Mouse (Mus musculus) kidney, postnatal 14 days (tissue): ENCODE results near the gene Ndc80.
"Not testable (repeated sequence)": the region's sequence is repeated elsewhere in the genome, so short reads cannot be mapped to it uniquely, and the experiment has no call there.

Experiments used
- DNase-seq: peaks from one replicate; pipeline ENCODE4 v3.0.0; 2022; ENCODE audit warnings: mixed read lengths

Ndc80 gene

DNA sequence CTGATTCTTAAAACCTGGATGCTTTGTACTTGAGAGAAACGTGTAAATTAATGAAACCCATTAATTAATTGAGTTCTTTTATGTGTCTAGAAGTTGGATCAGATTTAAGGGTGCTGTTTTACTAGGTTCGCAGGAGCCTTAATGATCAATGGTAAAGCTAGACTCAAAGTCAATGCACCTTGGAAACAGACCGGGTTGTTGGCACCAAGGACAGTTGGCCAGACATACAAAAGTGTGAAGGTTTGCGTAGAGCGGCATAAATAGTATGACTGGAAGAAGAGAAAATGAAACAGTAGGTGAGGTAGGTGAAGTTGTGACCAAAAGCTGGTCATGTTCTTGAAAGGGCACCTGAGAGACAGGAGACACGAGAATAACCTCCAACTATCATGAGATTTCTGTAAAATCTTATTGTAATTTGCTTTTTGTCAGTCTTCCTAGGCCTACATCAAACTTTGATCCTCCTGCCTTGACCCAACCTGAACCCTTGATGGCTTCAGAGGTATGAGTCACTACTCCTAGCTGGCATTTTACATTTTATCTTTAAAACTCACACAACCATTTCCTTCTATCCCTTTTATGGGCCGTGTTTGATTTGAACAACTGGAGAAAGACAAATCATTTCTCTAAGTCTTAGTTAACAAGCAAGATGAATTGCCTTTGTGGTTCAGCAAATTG lies 50.2 kb downstream of the Ndc80 start:
- no peak for DNase-seq

DNA sequence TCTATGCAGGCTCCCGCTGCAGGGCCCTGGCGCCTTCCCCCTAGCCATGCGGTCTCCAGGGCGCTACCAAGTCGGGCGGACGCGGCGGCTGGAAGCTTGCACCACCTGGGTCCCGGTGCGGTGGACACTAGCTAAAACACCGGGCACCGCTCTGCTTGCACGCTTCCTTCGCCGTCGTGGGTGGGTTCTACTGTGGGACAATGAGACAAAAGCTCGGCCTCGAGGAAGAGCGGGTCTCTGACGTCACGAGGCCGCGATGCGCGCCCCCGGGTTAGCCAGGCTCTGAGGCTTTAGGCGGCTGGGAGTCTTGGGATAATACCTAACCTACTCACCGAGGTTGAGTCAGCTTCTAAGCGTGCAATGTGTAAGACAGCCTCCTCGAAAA lies 51.0 kb downstream of the Ndc80 start:
- DNase-seq, result peak; percentile 80

DNA sequence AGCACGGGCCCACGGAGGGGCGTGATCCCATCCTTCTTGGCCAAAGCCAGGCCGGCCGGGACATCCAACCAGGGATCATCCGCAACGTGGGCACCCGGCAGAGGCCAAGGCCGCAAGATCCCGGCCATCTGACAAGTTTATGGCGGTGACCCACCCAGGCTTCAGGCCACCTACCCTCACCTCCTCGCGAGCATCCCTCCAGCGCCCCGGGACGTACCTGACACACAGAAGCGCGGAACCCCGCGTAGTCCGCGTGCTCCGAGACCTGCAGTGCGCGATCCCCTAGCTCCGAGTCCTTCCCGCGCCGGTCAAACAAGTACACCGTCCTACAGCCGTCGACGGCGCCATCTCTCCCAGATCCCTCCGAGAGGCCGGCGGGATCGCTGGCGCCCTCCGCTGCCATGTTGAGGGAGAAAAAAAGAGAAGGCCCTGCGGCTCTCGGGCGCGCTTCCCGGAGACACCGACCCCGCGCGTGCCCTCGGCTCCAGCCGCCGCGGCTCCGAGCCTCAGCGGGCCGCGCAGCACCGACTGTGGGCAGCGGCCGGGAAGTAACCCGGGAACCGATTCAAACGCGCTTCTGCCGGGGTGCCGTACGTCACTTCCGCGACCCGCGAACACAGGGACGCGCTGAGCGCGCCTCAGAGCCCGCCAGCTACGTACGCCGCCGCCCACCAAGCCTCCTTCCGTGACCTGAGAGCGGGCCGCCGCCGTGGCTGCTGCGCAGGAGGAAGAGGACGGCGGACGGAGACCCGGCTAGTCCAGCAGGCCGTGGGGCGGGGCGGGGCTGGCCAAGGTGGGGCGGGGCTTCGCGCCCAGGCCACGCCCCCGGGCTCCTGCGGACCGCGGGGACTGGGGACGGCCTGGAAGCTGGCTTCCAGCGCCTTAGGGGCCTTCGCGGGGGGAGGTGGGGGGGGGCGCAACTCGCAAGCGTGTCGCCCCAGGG lies 51.6 kb downstream of the Ndc80 start, which contains the start of gene Smchd1:
Smchd1 (minus strand) TSS at position 582 of the 943 bp plus-strand sequence.
- DNase-seq, result peak; percentile 97

DNA sequence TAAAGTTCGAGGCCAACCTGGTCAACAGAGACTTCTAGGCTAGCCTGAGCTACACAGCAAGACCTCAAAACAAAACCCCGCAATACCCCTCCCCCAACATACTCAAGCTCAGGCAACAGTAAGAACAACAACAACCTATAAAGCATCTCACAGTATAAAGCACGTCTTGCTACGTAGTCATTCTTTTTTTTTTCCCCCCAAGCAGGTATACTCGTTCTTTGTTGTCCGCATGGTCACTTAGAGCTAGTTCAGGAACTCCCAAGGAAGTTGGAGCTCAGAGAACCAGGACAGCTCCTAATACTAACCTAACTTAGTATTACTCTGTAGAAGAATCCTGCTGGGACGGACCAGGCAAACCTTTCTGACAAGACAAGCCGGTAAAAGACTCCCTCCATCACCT lies 52.5 kb downstream of the Ndc80 start:
- no peak for DNase-seq

DNA sequence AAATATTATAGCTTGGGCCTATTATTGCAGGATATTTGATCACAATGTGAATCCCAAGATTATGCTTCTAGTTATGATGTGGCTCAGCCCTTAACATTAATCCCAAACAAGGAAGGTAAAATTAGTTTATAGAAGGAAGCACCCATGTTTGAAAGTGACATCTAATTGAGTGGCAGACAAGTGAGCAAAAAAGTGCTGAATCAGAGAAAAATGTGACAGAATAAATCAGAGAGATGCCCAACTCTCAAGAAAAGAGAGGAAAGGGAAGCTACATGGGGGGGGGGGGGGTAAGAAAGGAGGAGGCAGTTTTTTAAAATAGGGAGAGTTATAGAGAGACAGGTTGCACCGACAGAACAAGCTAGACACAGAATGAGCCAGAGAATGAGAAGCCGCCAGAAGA lies 55.4 kb downstream of the Ndc80 start:
- DNase-seq, result no peak

DNA sequence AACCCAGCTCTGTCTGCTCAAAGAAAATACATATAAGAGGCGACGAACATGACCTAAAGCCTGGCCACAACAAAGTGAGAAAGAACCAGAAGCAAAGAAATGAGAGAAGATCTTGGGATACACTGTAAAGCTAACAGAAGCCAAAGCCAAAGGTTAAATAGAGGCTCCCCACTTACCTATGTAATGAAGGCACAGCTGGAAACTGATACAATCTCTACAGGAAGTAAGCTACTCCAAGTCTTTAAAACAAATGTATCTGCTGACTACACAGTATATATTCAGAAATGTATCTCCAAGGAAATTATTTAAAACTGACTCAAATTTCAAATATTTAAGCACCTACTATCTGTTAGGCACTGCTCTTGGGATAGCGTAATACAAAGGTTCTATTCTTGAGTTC lies 66.3 kb downstream of the Ndc80 start:
- DNase-seq, result no peak

DNA sequence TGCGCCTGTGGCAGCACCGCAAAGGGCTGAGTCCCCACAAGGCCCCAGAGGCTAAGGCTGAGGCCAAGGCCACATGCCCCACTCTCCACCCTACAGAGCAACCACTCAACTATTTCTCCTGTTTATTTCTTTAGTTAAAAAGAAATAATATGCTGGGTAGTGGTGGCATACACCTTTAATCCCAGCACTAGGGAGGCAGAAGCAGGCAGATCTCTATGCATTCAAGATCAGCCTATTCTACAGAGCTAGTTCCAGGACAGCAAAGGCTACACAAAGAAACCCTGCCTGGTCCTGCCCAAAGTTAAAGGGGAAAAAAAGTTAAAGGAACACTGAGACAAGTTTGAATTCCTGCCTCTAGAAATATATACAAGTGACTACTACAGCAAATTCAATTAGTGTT lies 66.8 kb downstream of the Ndc80 start, which contains the start of gene Gm4707:
Gm4707 (minus strand) TSS at position 101 of the 400 bp plus-strand sequence.
- DNase-seq, result no peak

DNA sequence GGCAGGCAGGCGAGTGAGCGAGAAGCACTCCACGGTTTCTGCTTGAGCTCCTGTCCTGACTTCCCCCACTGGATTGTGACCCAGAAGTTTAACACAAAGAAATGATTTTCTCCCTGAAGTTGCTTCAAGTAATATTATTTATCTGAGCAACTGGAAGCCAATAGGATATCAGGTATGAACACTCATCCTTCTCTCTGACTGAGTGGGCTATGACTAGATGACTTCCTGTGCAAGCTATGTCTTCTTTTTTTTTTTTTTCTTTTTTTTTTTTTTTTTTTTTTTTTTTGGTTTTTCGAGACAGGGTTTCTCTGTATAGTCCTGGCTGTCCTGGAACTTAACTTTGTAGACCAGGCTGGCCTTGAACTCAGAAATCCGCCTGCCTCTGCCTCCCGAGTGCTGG lies 69.3 kb downstream of the Ndc80 start:
- not testable (repeated sequence) for DNase-seq
